Mouse (Mus musculus) adrenal gland, postnatal 4 days (tissue): ENCODE data around the gene Slc25a34. TPM values are rescaled to one million over a fixed set of nuclear protein-coding genes. Genes with fewer than 3 reads are reported as not detected.

Experiments used
- DNase-seq, 2 experiments: peaks; one replicate each; pipeline ENCODE4 v3.0.0; 2021 to 2022; ENCODE audit warnings: low spot score in 2 of 2, mixed read lengths in 2 of 2
- total RNA-seq, 2 experiments: library from RNA; stranded (reverse); gene quantifications; 2 replicates each; pipeline ENCODE4 v1.2.3; 2021

The Slc25a34 gene
- total RNA-seq, 2 experiments from 2014 or later, result 7.4 to 9.5 TPM

DNA sequence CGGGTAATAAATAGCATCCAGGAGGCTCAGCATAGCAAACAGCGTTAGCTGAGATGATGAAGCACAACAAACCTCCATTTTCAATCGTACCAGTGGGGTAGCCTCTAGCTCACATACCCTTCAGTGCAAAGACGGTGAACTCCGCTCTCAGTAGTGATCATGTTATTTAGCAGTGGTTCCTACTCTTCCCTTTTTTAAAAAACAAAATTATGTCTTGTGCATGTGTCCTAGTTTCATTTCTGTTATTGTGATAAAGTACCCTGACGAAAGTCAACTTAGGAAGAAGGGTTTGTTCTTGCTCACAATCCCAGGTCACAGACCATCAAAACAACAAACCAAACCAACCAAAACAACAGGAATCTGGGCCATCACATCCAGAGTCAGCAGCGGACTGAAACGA, 22.4 kb upstream of the Slc25a34 start:
- no peak for DNase-seq

GRCm38 (mm10) chr4:141643118-141643855, 19.7 kb upstream of the Slc25a34 start:
- no peak for DNase-seq

DNA sequence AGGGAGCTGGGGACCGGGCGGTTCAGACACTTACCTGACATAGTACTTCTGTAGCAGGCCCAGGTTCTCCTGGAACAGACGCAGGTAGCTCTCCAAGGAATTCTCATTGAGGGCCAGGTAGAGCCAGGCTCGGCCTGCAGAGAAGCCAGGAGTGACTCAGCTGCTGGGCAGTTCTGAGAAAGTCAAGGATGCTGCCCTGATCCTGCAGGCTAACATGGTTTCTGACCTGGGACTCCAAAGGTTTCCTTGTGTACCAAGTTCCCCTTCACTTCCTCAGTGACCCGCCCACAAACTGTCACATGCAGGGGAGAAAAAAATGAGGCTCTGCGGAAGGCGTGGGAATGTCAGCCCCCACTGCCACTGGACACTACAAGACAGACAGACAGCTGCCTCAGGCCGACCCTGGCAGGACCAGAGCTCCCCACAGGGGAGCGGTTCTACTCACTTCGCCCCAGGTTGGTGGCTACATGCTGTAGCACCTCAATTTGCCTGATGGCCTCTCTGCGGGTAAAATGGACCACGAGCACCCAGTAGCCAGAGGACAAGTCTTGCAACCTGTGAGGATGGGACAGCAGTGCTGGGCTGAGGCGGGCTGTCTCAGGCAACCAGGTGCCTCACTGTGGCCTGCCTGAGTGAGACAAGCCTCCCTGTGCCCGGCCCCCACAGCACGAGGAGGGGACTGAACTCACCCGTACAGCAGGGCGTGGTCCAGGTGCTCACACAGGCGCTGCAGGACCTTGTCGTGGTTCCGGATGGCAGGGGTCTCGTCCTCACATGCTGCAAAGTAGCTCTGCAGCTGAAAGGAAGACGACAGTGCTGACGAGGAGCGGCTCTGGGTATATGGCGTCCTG, 18.6 kb upstream of the Slc25a34 start:
- no peak for DNase-seq

DNA sequence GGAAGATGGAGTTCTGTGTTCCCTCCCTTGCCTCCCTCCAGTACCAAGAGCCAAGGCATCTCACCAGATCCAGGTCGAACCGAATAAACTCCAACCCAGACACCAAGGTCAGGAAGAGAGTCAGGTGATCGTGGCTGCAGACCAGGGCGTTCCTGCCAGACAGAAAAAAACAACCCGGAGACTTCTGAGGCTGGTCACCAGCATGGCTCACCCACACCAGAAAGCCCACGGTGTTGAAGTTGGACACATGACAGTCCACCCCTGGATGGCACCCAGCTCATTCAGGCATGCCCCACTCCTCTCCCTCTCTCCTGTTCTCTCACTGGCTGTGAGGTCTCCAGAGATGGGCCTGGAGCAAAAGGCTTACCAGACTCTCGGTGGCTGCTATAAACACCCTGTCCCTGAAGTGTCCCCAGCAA, 17.7 kb upstream of the Slc25a34 start:
- no peak for DNase-seq

- no peak for DNase-seq
Measured at GRCm38 (mm10) chr4:141639474-141639873, 15.9 kb upstream of the Slc25a34 start.

DNA sequence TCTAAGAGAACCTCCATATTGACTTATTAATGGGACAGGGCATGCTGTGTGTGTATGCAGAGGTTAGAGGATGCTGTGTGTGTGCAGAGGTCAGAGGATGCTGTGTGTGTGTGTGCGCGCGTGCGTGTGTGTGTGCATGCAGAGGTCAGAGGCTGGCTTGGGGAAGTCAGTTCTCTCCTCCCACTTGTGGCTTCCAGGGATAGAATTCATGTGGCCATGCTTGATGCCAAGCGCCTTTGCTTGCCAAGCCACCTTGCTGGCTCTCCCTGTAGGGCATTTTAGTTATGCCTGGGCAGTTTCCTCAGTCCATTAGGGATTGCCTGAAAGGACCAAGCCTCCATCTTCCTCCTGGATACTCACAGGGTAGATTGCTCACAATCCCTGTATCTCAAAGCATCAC, 13.1 kb upstream of the Slc25a34 start:
- no peak for DNase-seq

DNA sequence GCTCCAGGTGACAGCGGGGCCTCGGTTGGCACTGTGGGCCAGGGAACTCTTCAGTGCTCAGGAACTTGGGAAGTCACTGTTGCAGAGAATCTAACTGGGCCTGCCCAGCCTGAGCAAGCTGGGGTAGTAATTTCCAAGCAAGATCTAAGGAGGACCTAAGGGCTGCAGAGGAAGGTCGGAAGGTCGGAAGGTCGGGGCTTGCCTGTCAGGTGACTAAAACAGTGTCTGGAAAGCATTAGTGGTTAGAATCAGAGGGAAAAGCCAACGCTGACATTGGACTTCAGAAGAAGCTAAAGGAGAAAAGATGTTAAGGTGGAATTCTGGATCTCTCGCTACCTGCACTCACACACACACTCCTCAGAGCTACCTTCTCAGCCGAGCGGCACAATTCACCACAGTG, 12.4 kb upstream of the Slc25a34 start:
- DNase-seq, result no peak

GRCm38 (mm10) chr4:141632111-141632873, 8.7 kb upstream of the Slc25a34 start:
- no peak for DNase-seq

DNA sequence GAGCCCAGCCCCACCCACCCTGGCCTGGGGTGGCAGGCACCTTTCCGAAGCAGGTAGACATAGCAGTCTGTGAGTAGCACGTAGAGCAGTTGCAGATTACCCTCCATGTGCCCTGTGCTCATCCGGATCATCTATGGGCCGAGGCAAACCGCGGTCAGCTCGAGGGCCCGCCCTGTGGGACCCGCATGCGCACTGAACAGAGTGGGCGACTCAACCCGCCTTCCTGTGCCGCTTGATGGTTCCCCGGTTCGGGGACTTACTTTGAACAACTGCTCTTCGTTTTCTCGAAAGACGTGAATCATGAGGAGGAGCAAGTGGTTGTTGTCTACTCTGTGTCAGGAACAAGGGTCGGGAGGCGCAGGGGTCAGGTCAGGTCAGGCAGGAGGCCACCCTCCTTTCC, 7.6 kb upstream of the Slc25a34 start:
- DNase-seq, result no peak

DNA sequence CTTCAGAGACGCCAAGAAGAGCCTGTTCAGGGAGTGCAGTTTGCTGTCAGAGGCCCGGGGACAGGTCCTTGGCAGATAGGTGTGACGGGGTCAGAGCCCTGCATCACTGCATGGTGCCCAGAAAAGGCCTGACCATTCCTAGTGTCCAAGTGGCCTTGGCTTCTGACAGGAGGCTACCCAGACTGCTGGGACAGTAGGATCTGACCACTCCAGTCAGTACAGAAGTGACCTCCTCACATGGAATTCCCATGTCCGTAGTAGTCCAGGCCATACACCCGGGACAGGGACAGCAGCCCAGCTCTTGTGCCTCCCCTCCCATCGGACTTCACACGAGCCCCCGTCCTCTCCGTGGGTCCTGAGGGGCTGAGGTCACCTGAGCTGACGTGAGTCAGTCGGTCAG, 6.4 kb upstream of the Slc25a34 start:
- no peak for DNase-seq

DNA sequence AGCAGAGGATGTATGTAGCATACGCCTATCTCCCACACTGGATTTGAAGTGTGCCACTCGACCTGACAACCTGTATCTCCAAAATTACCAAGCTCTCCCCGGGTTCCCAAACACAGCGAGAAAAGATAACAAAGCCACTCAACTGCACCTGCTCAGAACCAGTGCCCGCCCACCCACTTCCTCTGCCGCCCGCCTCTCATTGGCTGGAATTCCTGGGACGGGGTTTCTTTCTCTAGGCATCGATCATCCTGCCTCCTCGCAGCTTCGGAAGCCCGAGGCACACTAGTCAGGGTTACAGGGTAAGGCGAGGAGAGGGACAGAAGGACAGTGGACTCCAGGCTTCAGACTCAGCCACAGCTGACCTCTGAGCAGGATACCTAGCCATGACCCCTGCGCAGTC, 5.0 kb upstream of the Slc25a34 start:
- no peak for DNase-seq

GRCm38 (mm10) chr4:141627502-141627901, 3.9 kb upstream of the Slc25a34 start:
- DNase-seq, result no peak

DNA sequence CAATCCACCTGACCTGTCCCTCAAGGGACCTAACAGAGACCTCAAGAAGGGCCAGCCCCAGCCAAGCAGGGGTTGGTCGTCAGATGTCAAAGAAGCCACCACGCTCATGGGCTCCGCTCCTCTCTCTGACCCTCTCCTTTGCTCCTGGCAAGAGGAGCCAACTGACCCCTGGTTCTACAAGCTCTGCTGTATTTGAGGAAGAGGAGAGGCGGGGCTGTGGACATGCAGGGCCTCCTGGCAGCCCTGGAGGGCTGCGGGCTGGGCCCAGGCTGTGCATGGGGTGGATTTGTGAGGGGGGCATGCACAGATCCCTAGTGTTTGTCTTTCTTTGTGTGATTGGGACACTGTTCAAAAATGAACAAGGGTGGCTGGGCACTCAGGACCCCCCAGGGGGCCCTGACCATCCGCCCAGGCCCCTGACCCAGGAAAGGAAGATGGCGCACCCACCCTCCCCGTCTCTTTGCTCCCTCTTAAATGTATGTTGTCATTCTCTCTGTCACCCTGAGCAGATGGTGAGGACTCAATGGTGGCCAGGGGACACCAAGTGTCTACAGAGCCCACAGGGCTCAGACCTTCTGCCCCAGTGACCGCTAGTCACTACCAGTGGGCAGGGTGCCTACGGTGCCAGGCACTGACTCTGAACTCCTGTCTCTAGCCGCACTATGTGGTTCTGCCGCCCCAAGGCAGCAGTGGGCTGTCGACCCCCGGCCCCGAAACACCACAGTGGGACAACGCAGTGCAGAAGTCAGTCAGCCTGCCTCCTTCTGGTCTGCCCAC, 2.3 kb upstream of the Slc25a34 start:
- no peak for DNase-seq

- no peak for DNase-seq
Measured at GRCm38 (mm10) chr4:141624983-141625773, 1.6 kb upstream of the Slc25a34 start.

- DNase-seq, result no peak
Measured at GRCm38 (mm10) chr4:141624134-141624533, 513 bp upstream of the Slc25a34 start.

DNA sequence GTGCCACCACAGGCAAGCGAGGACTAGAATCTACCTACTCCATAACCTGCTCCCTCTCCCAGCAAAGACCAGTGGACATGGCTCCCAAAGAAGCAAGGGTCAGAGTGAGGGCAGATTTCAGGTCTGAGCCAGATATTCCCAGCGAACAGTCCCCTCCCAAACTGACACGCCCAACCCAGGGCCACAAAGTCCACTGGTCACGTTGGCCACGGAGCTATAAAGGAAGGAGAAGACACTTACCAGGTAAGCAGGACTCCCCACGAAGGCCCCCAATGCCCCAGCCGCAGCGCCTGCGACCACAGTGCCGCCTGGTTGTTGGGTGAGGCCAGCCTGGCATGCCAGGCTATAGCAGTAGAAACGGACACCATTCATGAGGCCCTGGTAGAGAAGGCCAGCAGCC, 584 bp downstream of the Slc25a34 start:
- DNase-seq, result no peak

DNA sequence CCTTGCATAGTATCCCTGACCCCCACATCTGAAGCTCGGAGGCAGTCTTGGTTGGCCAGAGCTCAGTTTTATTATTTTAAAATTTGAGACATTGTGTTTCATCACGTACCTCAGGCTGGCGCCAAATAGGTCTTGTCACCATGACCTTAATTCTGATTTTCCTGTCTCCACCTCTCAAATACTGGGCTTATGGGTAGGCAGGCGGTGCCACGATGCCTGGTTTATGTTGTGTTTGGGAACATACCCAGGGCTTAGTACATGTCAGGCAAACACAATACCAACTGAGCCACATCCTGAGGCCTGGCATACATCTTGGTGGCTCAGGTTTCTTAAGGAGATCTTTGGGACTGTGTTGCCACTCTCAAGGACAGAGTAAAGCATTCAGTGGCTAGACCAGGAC, 1.0 kb downstream of the Slc25a34 start:
- no peak for DNase-seq

DNA sequence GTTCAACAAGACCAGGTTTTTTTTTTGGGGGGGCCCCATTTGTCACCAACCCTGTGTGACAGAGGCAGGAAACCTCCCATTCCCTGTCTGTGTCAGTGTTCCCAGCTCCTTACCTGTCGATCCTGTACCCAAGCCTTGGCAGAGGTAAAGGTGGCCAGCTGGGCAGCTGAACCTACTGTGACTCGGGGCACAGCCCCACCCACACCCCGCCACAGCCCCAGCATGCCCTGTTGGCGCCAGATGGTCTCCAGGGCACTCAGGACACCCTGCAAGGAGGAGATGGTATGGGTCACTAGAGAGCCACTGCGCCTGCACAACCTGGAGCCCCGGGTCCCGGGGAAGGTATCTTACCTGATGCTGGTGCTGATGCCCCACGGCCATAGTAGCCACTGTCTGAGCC, 1.5 kb downstream of the Slc25a34 start:
- DNase-seq, result no peak

GRCm38 (mm10) chr4:141621297-141621696, 2.3 kb downstream of the Slc25a34 start:
- DNase-seq, result no peak

- no peak for DNase-seq
Measured at GRCm38 (mm10) chr4:141619299-141619883, 4.2 kb downstream of the Slc25a34 start.
